In genomic region chr2:141158161-141158560, GRCm38 (mm10) we compare ENCODE assay signal across 17 mouse cellular contexts.
"Had no signal": no experiment of that assay in that cellular context is flagged by ENCODE, and none has a peak within 500 bp of the region (broad histone marks: within the 10 kb centered on the region; RNA-seq: fewer than 3 reads in every experiment).

No protein-coding gene starts in this region.

- H3K36me3 ChIP-seq: limb, embryonic 12.5 days; limb, embryonic 15.5 days; neural tube, embryonic 12.5 days had no signal

- H3K9me3 ChIP-seq: limb, embryonic 12.5 days; limb, embryonic 15.5 days; neural tube, embryonic 12.5 days had no signal

- H3K9ac ChIP-seq: limb, embryonic 12.5 days; limb, embryonic 15.5 days; liver, embryonic 14.5 days; liver, postnatal 0 days; lung, embryonic 14.5 days; neural tube, embryonic 12.5 days had no signal

- H3K4me1 ChIP-seq: limb, embryonic 15.5 days; neural tube, embryonic 12.5 days had no signal

- DNase-seq: kidney, adult 18-20 months; kidney, adult 9 months; kidney, postnatal 14 days; kidney, postnatal 4 days; left cerebral cortex, postnatal 4 days; liver, postnatal 0 days; lung, embryonic 14.5 days; thymus, adult 18-20 months; thymus, postnatal 36 days had no signal

- ATAC-seq: intestine, embryonic 16.5 days; liver, postnatal 0 days; lung, postnatal 0 days had no signal

- H3K4me3 ChIP-seq: limb, embryonic 12.5 days; limb, embryonic 15.5 days; neural tube, embryonic 12.5 days had no signal

- H3K27me3 ChIP-seq: limb, embryonic 12.5 days; limb, embryonic 15.5 days; neural tube, embryonic 12.5 days had no signal

- H3K27ac ChIP-seq: limb, embryonic 12.5 days; limb, embryonic 15.5 days; liver, embryonic 14.5 days; macrophage; neural tube, embryonic 12.5 days had no signal

- H3K4me2 ChIP-seq: limb, embryonic 12.5 days; limb, embryonic 15.5 days; liver, embryonic 11.5 days; lung, embryonic 14.5 days; neural tube, embryonic 12.5 days had no signal
